Mouse (Mus musculus) frontal cortex, adult (tissue): Measurements from ENCODE around the gene Ncoa6.
"Not testable (repeated sequence)": the region's sequence is repeated elsewhere in the genome, so short reads cannot be mapped to it uniquely, and the experiment has no call there.

Experiments used
- ATAC-seq: cut with Nextera tagmentation; 2 replicates; pipeline ENCODE4 v1.9.2; 2017; ENCODE audit warnings: mild to moderate bottlenecking, moderate library complexity, mixed read lengths; ENCODE audit not compliant: low TSS enrichment

The Ncoa6 gene

DNA sequence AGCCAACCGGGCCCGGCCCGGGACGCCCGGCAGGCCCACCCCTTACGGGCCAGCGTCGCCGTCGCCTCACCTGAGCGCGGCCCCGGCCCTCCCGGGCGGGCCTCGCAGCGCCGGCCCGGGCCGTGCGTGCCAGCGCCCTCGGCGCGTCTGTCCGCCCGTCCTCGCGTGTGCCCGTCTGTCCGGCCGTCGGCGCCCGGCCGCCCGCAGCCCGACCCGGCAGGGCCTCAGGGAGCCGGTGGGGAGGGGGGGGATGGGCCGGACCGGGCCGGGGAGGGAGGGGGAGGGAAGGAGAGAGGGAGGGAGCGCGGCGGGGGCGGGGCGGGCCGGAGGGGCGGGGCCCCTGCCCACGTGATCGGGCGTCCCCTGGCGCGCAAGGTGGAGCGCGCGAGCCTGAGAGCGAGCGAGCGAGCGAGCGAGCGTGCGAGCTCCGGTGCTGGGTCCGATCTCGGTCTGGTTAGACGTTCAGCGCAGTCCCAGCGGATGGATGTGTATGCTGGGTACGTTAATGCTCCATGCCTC lies at the start of gene Ncoa6:
Gene Ncoa6 (minus strand): TSS at position 325 of the 519 bp plus-strand sequence.
- peak; percentile 76 for ATAC-seq

- ATAC-seq: 0 out of 2 replicates have a peak, but pooled peaks have one; percentile 0
Observed at GRCm38 (mm10) chr2:155518531-155519270, 45.0 kb upstream of the Ncoa6 start.

GRCm38 (mm10) chr2:155517455-155518423 lies 44.0 kb upstream of the Ncoa6 start, which contains the start of the genes Acss2 and Ggt7:
Gene Acss2, plus strand, starts transcription at chr2:155517948.
Gene Ggt7, minus strand, starts transcription at chr2:155518237.
- peak; percentile 82 for ATAC-seq

GRCm38 (mm10) chr2:155515941-155516340 lies 42.2 kb upstream of the Ncoa6 start:
- ATAC-seq: no peak

GRCm38 (mm10) chr2:155514666-155515065 lies 41.0 kb upstream of the Ncoa6 start:
- ATAC-seq: peak; percentile 31

DNA sequence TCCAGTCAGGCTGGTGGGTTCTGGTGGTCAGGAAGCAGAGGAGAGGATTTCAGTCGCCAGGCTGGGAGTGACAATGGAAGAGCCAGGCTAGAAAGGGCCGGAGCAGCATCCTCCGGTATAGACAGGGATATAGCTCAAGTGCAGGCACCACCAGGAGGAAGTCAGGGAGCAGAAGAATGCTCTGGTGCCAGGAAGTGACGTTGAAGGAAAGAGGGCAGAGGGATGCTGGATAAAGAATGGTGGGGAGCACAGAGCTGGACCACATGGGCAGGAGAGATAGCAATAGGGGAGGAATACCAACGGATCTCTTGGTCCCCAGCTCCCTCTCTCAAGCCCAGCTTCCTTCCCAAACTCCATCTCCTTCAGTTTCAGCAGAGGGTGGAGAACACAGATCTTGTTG lies 39.8 kb upstream of the Ncoa6 start:
- peak; percentile 30; the same call in 1 of the 2 replicates for ATAC-seq

DNA sequence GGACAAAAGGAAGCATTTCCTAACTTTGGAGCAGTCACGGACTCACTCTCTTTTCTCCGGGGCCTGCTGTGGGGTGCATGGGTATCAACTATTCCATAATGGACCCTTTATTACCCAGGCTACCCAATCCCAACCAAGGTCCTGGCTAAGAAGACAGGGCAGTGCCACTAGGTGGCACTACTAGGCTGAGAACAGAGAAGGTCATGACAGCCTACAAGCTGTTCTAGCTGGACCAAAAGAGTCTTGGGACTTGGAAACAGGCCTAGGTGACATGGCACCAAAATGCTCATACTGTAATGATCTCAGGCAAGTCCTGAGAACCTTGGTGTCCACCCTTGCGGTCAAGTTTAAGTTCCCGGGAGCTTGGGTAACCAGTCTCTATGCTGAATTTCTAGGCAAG lies 38.8 kb upstream of the Ncoa6 start:
- no peak for ATAC-seq

DNA sequence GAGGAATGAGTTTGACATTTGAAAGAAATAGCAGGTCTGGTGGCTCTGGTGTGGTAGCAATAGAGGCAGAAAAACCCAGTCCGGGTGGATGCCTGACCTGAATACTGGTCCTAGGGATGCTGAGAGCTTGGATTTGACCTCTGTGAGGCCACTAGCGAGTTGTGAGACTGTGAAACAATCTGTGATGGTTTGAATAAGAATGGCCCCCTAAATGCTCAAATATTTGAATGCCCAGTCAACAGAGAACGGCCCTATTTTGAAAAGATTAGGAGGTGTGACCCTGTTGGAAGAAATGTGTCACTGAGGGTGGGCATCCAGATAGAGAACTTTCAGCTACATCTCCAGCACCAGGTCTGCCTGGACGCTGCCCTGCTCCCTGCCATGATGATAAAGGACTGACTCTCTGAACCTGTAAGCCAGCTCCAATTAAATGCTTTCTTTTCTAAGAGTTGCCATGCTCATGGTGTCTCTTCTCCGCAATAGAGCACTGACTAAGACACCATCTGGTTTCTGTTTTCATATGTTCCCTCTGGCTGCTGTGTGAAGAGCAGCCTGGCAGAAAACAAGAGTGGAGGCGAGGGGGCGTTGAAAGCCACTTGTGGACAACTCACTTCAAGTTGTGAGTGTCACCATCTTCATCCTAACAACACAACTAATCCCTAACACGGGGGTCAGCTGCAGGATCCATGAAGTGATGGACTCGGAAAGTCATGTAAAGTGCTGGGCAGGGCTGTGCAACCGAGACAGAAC lies 34.2 kb upstream of the Ncoa6 start:
- peak; percentile 79 for ATAC-seq

- no peak for ATAC-seq
Observed at GRCm38 (mm10) chr2:155505811-155506210, 32.1 kb upstream of the Ncoa6 start.

GRCm38 (mm10) chr2:155504440-155505355 lies 31.0 kb upstream of the Ncoa6 start:
- no peak for ATAC-seq

DNA sequence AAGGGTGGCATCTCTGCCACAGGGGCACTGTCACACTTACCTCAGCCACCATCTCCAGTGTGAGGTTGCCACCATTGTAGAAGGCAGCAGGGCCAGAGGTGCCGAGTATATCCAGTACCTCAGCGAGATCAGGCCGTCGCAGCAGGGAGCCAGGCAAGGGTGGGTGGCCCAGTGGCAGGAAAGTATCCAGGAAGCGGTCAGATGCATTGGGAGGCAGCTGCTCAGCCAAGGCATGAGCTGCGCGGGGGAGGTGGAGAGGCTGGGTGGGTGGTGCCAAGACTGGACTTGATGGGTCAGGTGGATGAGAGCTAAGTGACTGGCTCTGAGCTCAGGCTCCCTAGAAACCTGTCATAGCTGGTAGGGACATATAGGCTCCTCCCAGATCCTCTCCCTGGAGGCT lies 28.9 kb upstream of the Ncoa6 start:
- ATAC-seq: peak; percentile 71

DNA sequence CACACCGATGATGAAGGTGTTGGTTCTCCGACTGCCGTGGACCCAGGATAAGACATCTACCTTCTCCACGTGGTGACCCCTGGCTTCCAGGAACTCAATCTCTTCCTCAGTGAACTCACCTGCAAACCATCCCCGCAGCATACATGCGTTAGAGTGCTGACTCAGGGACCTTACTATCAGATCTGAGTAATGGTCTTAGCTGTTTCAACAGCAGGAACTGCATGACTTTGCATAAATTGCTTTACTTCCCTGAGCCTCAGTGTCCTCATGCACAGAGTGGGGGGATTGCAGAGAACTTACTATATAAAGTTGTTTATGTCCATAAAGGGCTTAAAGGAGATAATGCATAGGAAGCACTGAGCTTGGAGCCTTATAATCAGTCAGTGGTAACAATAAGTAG lies 17.3 kb upstream of the Ncoa6 start:
- no peak for ATAC-seq

DNA sequence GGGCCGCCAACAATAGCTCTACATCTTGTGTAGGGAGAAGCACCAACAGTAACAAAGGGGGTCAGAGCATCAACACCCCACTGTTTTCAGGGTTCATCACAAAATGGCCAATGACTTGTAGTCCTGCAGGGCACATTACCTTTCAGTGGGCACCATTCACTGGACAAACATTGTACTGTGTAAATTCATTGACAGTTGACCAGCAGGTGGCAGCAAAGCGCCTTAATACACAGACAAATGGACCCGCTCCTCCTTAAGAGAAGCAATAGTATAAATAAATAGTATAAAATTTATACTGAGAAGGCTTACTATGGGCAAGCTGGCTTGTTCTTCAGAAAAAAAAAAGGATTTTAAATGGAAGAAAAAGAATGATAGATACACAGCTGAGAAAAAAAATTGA lies 8.3 kb upstream of the Ncoa6 start:
- ATAC-seq: no peak; the same call in 1 of the 2 replicates

DNA sequence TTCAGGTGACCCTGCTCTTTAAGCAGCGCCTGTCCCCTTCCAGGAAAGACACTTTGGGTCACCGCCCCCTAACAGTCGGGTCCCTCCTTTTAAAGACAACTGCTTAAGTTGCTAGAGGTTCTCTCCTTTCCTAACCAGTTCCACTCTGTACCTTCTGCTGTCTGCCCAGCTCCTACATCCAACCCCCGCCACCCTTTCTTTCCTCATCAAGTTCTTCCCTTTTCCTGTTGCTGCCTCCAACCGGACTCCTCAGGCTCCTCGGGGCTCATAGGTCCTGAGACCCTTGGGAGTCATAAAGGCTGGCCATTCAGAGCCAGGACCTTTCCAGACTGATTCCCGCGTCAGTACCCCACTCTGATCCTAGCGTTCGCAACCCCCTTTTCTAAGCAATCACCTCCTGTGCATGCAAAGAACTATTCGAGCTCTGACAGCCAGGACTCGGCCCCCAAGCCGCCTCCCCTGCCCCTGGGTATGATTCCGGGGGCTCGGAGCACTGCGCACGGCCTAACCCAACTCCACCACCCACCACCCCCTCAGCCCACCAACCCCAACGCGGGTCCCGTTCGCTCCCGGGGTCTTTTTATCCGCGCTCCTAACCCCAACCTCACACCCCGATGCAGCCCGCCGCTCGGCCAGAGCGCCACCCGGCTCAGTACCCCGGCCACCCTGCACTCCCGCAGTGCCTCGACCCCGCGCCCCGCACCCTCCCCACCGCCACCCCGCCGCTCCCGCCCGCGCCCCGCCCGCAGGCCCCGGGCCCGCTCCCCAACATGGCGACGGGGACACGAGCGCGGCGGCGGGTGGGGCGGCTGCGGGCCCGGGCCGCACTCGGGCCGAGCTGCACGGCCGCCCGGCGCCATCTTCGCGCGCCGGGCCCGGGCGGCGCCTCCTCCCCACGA lies 774 bp downstream of the Ncoa6 start:
- ATAC-seq: peak; percentile 24; the same call in 1 of the 2 replicates

- no peak for ATAC-seq
Observed at GRCm38 (mm10) chr2:155466861-155467260, 6.8 kb downstream of the Ncoa6 start.

GRCm38 (mm10) chr2:155453591-155453990 lies 20.1 kb downstream of the Ncoa6 start:
- no peak for ATAC-seq

GRCm38 (mm10) chr2:155451256-155451655 lies 22.4 kb downstream of the Ncoa6 start:
- ATAC-seq: no peak

DNA sequence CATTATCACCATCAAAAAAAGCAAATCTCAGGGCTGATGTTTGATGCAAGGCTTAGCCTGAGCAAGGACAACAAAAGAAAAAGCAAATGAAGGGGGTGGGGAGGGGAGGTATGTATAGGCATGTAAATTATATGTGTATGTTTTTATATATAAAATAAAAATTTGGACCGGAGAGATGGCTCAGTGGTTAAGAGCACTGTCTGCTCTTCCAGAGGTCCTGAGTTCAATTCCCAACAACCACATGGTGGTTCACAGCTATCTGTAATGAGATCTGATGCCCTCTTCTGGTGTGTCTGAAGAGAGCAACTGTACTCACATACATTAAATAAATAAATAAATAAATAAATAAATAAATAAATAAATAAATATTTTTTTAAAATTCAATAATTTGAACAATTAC lies 25.8 kb downstream of the Ncoa6 start:
- not testable (repeated sequence) for ATAC-seq

GRCm38 (mm10) chr2:155443446-155443845 lies 30.2 kb downstream of the Ncoa6 start:
- no peak for ATAC-seq
